Mouse (Mus musculus): Measurements from ENCODE around the gene Wnk2.

The Wnk2 gene

GRCm38 (mm10) chr13:49178839-49179585 lies 31.2 kb upstream of the Wnk2 start:
- DNase-seq (ENCODE audit: low spot score in 2 of 2), result peak in 1 of 2 experiments; percentile 47

- DNase-seq (ENCODE audit: low spot score in 2 of 2), result no peak
These were observed 27.7 kb upstream of the Wnk2 start for GRCm38 (mm10) chr13:49175509-49175908.

- DNase-seq (ENCODE audit: low spot score in 2 of 2), result peak; percentile 87 to 90
These were observed 25.3 kb upstream of the Wnk2 start for GRCm38 (mm10) chr13:49172971-49173596.

- DNase-seq (ENCODE audit: low spot score in 2 of 2), result no peak
These were observed 24.5 kb upstream of the Wnk2 start for GRCm38 (mm10) chr13:49172335-49172734.

- no peak for DNase-seq (ENCODE audit: low spot score in 2 of 2)
These were observed 23.9 kb upstream of the Wnk2 start for GRCm38 (mm10) chr13:49171729-49172128.

- no peak for DNase-seq (ENCODE audit: low spot score in 2 of 2)
These were observed 22.8 kb upstream of the Wnk2 start for GRCm38 (mm10) chr13:49170623-49171022.

- DNase-seq (ENCODE audit: low spot score in 2 of 2), result peak; percentile 84 to 88
These were observed 21.8 kb upstream of the Wnk2 start for GRCm38 (mm10) chr13:49169448-49170207.

GRCm38 (mm10) chr13:49167081-49167480 lies 19.3 kb upstream of the Wnk2 start:
- no peak for DNase-seq (ENCODE audit: low spot score in 2 of 2)

GRCm38 (mm10) chr13:49163645-49164044 lies 15.8 kb upstream of the Wnk2 start:
- DNase-seq (ENCODE audit: low spot score in 2 of 2), result no peak

GRCm38 (mm10) chr13:49162722-49163121 lies 14.9 kb upstream of the Wnk2 start:
- no peak for DNase-seq (ENCODE audit: low spot score in 2 of 2)

GRCm38 (mm10) chr13:49161236-49161635 lies 13.4 kb upstream of the Wnk2 start:
- no peak for DNase-seq (ENCODE audit: low spot score in 2 of 2)

- no peak for DNase-seq (ENCODE audit: low spot score in 2 of 2)
These were observed 10.4 kb upstream of the Wnk2 start for GRCm38 (mm10) chr13:49158040-49158713.

- no peak for DNase-seq (ENCODE audit: low spot score in 2 of 2)
These were observed 8.8 kb upstream of the Wnk2 start for GRCm38 (mm10) chr13:49156645-49157044.

GRCm38 (mm10) chr13:49154621-49155020 lies 6.8 kb upstream of the Wnk2 start:
- no peak for DNase-seq (ENCODE audit: low spot score in 2 of 2)

GRCm38 (mm10) chr13:49154028-49154427 lies 6.2 kb upstream of the Wnk2 start:
- no peak for DNase-seq (ENCODE audit: low spot score in 2 of 2)

- no peak for DNase-seq (ENCODE audit: low spot score in 2 of 2)
These were observed 873 bp upstream of the Wnk2 start for GRCm38 (mm10) chr13:49148687-49149086.

GRCm38 (mm10) chr13:49147007-49147857 lies 582 bp downstream of the Wnk2 start:
- no peak for DNase-seq (ENCODE audit: low spot score in 2 of 2)

- DNase-seq (ENCODE audit: low spot score in 2 of 2), result no peak
These were observed 1.2 kb downstream of the Wnk2 start for GRCm38 (mm10) chr13:49146698-49147006.

- DNase-seq (ENCODE audit: low spot score in 2 of 2), result no peak
These were observed 1.6 kb downstream of the Wnk2 start for GRCm38 (mm10) chr13:49146040-49146697.

- DNase-seq (ENCODE audit: low spot score in 2 of 2), result no peak
These were observed 2.4 kb downstream of the Wnk2 start for GRCm38 (mm10) chr13:49145396-49145795.

- DNase-seq (ENCODE audit: low spot score in 2 of 2), result no peak
These were observed 3.4 kb downstream of the Wnk2 start for GRCm38 (mm10) chr13:49144451-49144850.
